Mouse (Mus musculus) Patski (cell line): Measurements from ENCODE around the gene Papola. TPM values are rescaled to one million over a fixed set of nuclear protein-coding genes. Genes with fewer than 3 reads are reported as not detected.
"Not testable (repeated sequence)": the region's sequence is repeated elsewhere in the genome, so short reads cannot be mapped to it uniquely, and the experiment has no call there.

Source experiments
- ATAC-seq: fragments of 100-300 bp; one replicate; pipeline ENCODE4 v1.8.0; 2021
- CTCF ChIA-PET: fragments of 350-600 bp; sonication (Branson Sonifier 250); formaldehyde crosslinking; loops from one replicate; lab custom pipeline; 2022; ENCODE audit warnings: inconsistent platforms; lab: Charles Lee
- POLR2A ChIA-PET: fragments of 350-600 bp; sonication (Branson Sonifier 250); formaldehyde crosslinking; loops from one replicate; lab custom pipeline; 2022; ENCODE audit warnings: antibody characterized with exemption, inconsistent platforms; lab: Charles Lee
- DNase-seq: peaks from one replicate; pipeline ENCODE4 v3.0.0-alpha.2; 2011; ENCODE audit warnings: low read depth, low spot score
- H3K27me3 ChIP-seq: fragments of 371-371 bp; one replicate; pipeline ENCODE4 v1.5.1; 2021
- CTCF ChIP-seq: fragments of 100-300 bp; IDR thresholded peaks from one replicate; pipeline ENCODE4 v1.5.1; 2021
- in situ Hi-C: fragments of 300-500 bp; cut with MboI; formaldehyde crosslinking; loops from 3 replicates; pipeline ENCODE4 v1.11.1; 2018; ENCODE audit warnings: low pct_unique_long_range_greater_than_20kb, mixed read lengths
- polyA plus RNA-seq: library from polyadenylated mRNA; unstranded; gene quantifications from one replicate; pipeline ENCODE4 v1.2.3, GENCODE M21; 2021

Gene Papola
- polyA plus RNA-seq, 1 experiment from 2014 or later = 117 TPM

DNA sequence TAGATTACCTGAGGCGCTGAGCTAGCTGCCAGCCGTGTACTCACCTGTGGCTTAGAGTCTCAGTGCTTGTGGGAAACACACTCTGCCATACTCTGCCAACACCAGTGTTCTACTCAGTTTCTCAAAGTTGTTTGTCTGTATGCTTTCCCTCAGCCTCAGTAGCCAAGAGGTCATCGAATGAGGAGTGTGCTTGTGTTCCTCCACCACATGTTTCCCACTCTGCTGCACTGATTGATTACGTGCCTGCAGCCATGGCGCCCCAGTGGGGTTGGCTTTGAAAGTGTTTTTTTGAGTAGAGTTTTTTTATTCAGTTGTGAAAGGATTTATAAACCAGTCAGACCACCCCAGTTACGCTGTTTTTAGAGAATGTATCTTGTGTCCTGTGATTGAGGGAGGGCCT is 51.1 kb downstream of the Papola start:
- ATAC-seq = no peak
- no peak for DNase-seq
- in situ Hi-C loops = no loop called here
- ChIA-PET POLR2A (no interaction called here), CTCF (no interaction called here)
- no peak for TF ChIP-seq CTCF
- no peaks in the 10 kb centered on the region for H3K27me3 ChIP-seq

DNA sequence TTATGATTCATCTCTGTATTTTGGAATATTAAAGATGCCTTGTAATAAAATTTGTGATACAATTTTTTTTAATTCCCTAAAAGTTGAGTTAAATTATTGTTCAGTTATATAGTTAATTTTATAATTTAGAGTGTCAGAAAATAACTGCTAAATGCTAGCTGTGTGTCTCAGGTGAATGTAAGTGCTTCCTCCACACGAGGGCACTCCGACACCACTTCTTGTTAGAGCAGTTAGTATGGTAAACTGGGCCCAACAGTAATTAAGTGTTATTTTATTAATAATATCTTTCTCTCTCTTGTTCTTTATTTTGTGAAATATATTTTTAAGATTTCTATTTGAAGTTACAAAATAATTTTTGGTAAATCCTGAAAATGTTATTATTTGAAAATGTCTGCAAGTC is 51.7 kb downstream of the Papola start:
- ChIA-PET CTCF (interaction anchor here (1.2 kb wide), 1 partner anchor 232 kb away, joined by 3 read pairs; no protein-coding TSS in a partner anchor), POLR2A (no interaction called here)
- in situ Hi-C loops = no loop called here
- DNase-seq (no peak), ATAC-seq (no peak)
- peak; percentile 68 for TF ChIP-seq CTCF
- H3K27me3 ChIP-seq = no peaks in the 10 kb centered on the region

DNA sequence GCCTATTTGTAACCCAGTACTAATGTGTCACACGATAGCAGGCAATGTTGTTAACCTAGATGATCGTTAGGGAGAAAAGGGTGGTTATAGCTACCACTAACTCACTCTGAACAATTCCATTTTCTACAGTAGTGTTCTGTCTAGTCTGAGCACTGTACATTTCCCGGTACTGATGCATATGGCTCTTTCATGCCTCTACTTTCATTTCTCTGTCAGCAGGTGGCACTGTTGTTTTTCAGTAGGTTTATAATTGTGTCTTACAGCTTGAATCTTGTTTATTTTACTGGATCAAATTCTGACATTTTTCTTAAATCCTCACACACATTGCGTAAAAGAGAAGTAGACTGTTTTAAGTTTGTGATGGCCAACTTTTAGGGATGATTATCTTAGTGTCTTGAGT is 54.6 kb downstream of the Papola start:
- CTCF ChIA-PET = interaction anchor here (0.9 to 3.0 kb wide), 6 partner anchors 11 to 217 kb away, joined by 3 to 11 read pairs (median 3); no protein-coding TSS in a partner anchor
- H3K27me3 ChIP-seq = no peaks in the 10 kb centered on the region
- no peak for ATAC-seq
- no peak for DNase-seq
- in situ Hi-C loops = no loop called here
- TF ChIP-seq CTCF = peak; percentile 48
- POLR2A ChIA-PET = no interaction called here

DNA sequence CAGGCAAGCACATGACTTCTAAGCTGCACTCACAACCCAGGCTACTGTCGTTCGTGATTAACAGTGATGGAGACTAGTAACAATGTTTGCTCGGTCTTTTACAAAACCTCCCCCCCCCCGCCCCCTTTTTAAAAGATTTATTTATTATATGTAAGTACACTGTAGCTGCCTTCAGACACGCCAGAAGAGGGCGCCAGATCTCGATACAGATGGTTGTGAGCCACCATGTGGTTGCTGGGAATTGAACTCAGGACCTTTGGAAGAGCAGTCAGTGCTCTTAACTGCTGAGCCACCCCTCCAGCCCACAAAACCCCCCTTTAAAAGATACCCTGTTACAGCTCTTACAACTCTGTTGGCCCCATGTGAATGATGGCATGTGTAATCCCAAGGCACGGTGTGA is 56.1 kb downstream of the Papola start:
- peak; percentile 52 for TF ChIP-seq CTCF
- H3K27me3 ChIP-seq, DNase-seq, ATAC-seq: not testable (repeated sequence)
- CTCF ChIA-PET = interaction anchor here (0.6 to 1.3 kb wide), 4 partner anchors 10 to 131 kb away, joined by 3 to 4 read pairs (median 3); no protein-coding TSS in a partner anchor
- in situ Hi-C loops = loop anchor here (5.0 kb wide), 2 partner anchors 122 to 217 kb away; no protein-coding TSS in a partner anchor
- POLR2A ChIA-PET = interaction anchor here (0.6 to 0.8 kb wide), 2 partner anchors 27 to 189 kb away, joined by 3 read pairs; no protein-coding TSS in a partner anchor

DNA sequence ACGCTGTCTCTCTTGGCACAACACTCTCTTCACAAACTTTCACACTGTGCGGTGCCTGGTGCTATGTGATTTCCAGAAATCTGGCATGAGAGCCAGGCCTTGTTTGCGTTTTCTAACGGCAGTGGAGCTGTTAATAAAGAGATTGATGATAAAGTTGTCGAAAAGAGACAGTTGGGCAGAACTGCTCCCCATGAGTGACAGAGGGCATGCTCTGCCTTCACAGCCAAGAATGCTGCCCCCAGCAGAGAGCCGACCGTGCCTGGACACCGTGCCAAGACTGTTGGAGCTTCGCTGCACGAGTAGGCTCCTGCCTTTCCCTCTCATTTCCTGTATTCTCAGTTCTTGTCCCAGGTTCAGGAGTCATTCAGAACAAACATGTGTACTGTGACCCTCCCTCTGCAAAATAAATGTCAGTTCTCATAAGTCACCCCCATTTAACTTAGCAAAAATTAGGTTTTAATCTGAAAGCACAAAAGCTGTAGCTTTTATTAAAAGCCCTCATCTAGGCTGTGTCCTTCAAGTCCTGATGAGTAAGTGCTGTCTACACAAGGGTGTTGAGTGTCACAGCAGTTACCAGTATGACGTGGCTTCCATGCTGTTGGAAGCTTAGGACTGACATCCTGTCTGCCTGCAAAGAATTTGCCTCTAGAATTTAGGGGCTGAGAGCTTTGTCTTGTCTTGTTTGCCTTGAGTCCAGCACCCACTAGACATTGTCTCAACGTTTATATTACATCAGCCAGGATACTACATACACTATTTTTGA is 58.9 kb downstream of the Papola start:
- no peak for TF ChIP-seq CTCF
- in situ Hi-C loops = loop anchor here (5.0 kb wide), 2 partner anchors 119 to 214 kb away; no protein-coding TSS in a partner anchor
- CTCF ChIA-PET = interaction anchor here (1.0 kb wide), 1 partner anchor 9 kb away, joined by 3 read pairs; no protein-coding TSS in a partner anchor

DNA sequence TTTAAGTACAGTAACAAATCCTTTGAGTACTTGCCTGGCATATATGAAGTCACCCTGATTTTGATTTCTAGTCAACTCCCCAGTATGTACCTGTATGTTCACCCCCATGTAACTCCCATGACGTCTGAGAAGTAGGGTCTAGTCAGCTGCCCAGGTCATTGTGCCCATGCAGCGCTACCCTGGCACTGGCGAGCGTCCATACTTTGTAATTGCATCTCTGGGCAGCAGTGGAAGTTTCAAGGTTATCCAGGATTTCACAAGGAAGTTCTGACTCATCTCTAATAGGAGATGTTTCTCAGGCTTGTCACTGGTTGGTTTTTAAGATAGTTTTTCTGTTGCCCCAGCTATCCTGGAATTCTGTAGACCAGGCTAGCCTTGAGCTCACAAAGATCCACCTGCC is 59.9 kb downstream of the Papola start:
- ChIA-PET POLR2A (no interaction called here), CTCF (no interaction called here)
- DNase-seq (no peak), ATAC-seq (peak; percentile 41)
- TF ChIP-seq CTCF = no peak
- in situ Hi-C loops = loop anchor here (5.0 kb wide), 2 partner anchors 118 to 213 kb away; no protein-coding TSS in a partner anchor
- H3K27me3 ChIP-seq = no peaks in the 10 kb centered on the region

More for the DNA sequence above, 58.9 kb downstream of the Papola start:
- ATAC-seq = peak; percentile 57
- POLR2A ChIA-PET = no interaction called here
- no peaks in the 10 kb centered on the region for H3K27me3 ChIP-seq
- no peak for DNase-seq

DNA sequence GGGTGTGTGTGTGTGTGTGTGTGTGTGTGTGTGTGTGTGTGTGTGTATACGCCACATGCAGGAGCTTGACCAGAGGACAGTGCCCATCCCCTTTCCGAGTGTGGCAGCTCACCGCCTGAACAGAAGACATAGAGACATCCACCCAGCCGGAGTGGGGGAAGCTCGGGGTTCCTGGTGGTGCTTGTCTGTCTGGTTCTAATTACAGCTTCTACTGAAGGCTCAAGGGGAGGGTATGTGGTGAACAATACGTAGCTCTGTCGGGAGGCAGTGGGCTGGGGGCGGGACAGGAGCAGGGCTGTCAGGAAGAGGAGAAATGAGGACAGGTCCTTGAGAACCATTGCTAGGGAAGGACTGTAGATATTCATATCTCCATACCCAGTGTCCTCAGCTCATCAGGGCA is 64.6 kb downstream of the Papola start:
- no peak for ATAC-seq
- no peak for TF ChIP-seq CTCF
- no peak for DNase-seq
- H3K27me3 ChIP-seq = no peaks in the 10 kb centered on the region
- ChIA-PET CTCF (no interaction called here), POLR2A (no interaction called here)
- in situ Hi-C loops = no loop called here

DNA sequence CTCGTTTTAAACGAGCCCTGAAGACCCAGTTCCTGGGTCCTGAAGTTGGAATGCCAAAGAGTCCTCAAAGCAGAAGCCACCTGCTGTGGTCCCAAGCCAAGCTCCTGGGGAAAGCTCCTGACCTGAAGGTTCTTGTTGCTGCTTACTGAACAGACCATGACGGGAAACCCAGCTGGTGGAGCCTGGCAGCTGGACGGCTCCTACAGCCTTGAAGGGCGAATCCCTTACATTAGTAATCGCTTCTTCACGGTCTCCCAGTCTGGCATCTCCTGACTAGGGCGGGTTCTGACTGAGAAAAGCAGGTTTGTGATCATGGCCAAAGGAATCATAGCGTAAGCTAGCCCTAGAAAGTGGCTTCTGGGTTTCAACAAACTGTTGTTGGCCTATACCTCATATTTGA is 66.2 kb downstream of the Papola start:
- ATAC-seq (no peak), DNase-seq (no peak)
- H3K27me3 ChIP-seq = no peaks in the 10 kb centered on the region
- CTCF ChIA-PET = interaction anchor here (1.4 kb wide), 1 partner anchor 11 kb away, joined by 3 read pairs; no protein-coding TSS in a partner anchor
- POLR2A ChIA-PET = no interaction called here
- no peak for TF ChIP-seq CTCF
- in situ Hi-C loops = no loop called here

DNA sequence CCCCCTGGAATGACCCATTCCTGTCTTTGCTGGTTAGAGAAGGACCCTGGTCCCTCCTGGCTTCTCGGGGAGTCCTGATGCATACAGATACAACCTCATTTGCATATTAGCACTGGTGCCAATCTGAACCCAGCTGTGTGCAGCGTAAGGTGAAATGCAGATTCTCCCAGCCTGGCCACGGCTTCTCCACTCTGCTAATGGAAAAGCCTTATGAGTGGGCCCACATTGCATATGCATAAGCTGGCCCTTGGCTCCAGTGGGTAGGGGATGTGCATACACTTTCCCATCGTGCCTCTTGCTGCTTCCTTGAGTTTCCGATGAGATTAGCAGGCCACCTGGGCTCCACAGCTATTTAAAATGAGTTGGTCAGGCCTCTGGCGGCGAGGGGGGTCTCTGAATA is 68.3 kb downstream of the Papola start:
- TF ChIP-seq CTCF = no peak
- in situ Hi-C loops = no loop called here
- H3K27me3 ChIP-seq = no peaks in the 10 kb centered on the region
- POLR2A ChIA-PET = no interaction called here
- CTCF ChIA-PET = interaction anchor here (1.1 to 1.8 kb wide), 3 partner anchors 9 to 203 kb away, joined by 3 to 4 read pairs (median 4); no protein-coding TSS in a partner anchor
- ATAC-seq (no peak), DNase-seq (no peak)

DNA sequence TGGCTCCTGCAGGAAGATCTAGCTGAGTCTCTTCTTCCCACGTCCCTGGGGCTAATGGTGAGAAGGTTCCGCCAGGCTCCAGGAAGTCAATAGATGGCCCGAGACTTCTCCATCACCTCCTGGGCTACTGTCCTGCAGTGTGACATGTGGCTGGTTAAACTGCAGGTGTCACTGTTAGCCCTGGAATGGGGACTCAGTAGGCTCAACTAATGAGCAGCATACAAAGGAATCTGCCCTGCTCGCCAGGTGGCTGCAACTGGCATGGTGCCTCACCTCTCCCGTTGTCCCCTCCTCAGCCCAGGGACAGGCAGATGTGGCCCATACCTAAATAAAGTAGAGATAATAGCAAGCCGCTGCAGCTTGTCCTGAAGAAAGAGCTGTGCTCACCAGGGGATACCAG is 70.1 kb downstream of the Papola start:
- H3K27me3 ChIP-seq = no peaks in the 10 kb centered on the region
- CTCF ChIA-PET = interaction anchor here (1.2 kb wide), 1 partner anchor 201 kb away, joined by 3 read pairs; no protein-coding TSS in a partner anchor
- no peak for DNase-seq
- POLR2A ChIA-PET = no interaction called here
- peak; percentile 20 for ATAC-seq
- in situ Hi-C loops = no loop called here
- no peak for TF ChIP-seq CTCF
